Mouse (Mus musculus) Patski (cell line): ENCODE results near the gene Kirrel3. TPM values are rescaled to one million over a fixed set of nuclear protein-coding genes. Genes with fewer than 3 reads are reported as not detected.

Experiments
- ATAC-seq: fragments of 100-300 bp; one replicate; pipeline ENCODE4 v1.8.0; 2021
- CTCF ChIA-PET: fragments of 350-600 bp; sonication (Branson Sonifier 250); formaldehyde crosslinking; loops from one replicate; lab custom pipeline; 2022; ENCODE audit warnings: inconsistent platforms; lab: Charles Lee
- POLR2A ChIA-PET: fragments of 350-600 bp; sonication (Branson Sonifier 250); formaldehyde crosslinking; loops from one replicate; lab custom pipeline; 2022; ENCODE audit warnings: antibody characterized with exemption, inconsistent platforms; lab: Charles Lee
- DNase-seq: peaks from one replicate; pipeline ENCODE4 v3.0.0-alpha.2; 2011; ENCODE audit warnings: low read depth, low spot score
- H3K27me3 ChIP-seq: fragments of 371-371 bp; one replicate; pipeline ENCODE4 v1.5.1; 2021
- CTCF ChIP-seq: fragments of 100-300 bp; IDR thresholded peaks from one replicate; pipeline ENCODE4 v1.5.1; 2021
- in situ Hi-C: fragments of 300-500 bp; cut with MboI; formaldehyde crosslinking; loops from 3 replicates; pipeline ENCODE4 v1.11.1; 2018; ENCODE audit warnings: low pct_unique_long_range_greater_than_20kb, mixed read lengths
- polyA plus RNA-seq: library from polyadenylated mRNA; unstranded; gene quantifications from one replicate; pipeline ENCODE4 v1.2.3, GENCODE M21; 2021

Gene Kirrel3
- polyA plus RNA-seq, 1 experiment from 2014 or later: 3.1 TPM

- no peak for ATAC-seq
- no peak for TF ChIP-seq CTCF
- in situ Hi-C loops: no loop called here
- POLR2A ChIA-PET: no interaction called here
- CTCF ChIA-PET: interaction anchor here (1.3 to 2.6 kb wide), 3 partner anchors 11 to 449 kb away, joined by 3 to 8 read pairs (median 6); no protein-coding TSS in a partner anchor
- no peak for DNase-seq
- H3K27me3 ChIP-seq: no peaks in the 10 kb centered on the region
Observed at GRCm38 (mm10) chr9:34947258-34947657, 461.6 kb downstream of the Kirrel3 start.

- no peaks in the 10 kb centered on the region for H3K27me3 ChIP-seq
- in situ Hi-C loops: no loop called here
- ATAC-seq (no peak), DNase-seq (no peak)
- no peak for TF ChIP-seq CTCF
- ChIA-PET CTCF (interaction anchor here (0.7 to 2.6 kb wide), 3 partner anchors 11 to 61 kb away, joined by 3 to 8 read pairs (median 6); no protein-coding TSS in a partner anchor), POLR2A (no interaction called here)
Observed at GRCm38 (mm10) chr9:34947717-34948116, 462.0 kb downstream of the Kirrel3 start.

DNA sequence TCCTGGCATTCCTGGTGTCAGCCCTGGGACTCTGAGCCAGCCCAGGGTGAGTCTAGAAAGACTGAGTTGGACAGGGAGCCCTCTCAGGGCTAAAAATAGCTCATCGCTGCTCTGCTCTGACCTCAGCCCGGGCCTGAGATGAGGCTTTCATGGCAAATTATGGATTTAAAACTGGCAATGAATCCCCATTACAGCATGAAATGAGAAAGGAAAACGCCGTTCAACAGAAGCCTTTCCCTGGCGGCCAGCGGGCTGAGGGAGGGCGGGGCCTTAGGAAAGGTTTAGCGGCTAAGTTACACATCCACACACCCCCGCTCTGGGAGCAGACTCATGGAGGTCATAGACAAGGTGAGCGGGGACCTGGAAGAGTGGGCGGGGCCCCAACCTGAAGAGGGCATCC lies 467.7 kb downstream of the Kirrel3 start:
- in situ Hi-C loops: no loop called here
- TF ChIP-seq CTCF: no peak
- ATAC-seq: no peak
- no peak for DNase-seq
- H3K27me3 ChIP-seq: no peaks in the 10 kb centered on the region
- ChIA-PET POLR2A (no interaction called here), CTCF (interaction anchor here (1.2 to 1.5 kb wide), 3 partner anchors 15 to 29 kb away, joined by 3 to 5 read pairs (median 4); no protein-coding TSS in a partner anchor)

- POLR2A ChIA-PET: no interaction called here
- in situ Hi-C loops: no loop called here
- CTCF ChIA-PET: interaction anchor here (1.2 to 1.4 kb wide), 2 partner anchors 16 to 19 kb away, joined by 3 to 4 read pairs; no protein-coding TSS in a partner anchor
- no peak for ATAC-seq
- no peaks in the 10 kb centered on the region for H3K27me3 ChIP-seq
- no peak for DNase-seq
- TF ChIP-seq CTCF: peak; percentile 61
Observed at GRCm38 (mm10) chr9:34954212-34954611, 468.5 kb downstream of the Kirrel3 start.

- H3K27me3 ChIP-seq: no peaks in the 10 kb centered on the region
- no peak for ATAC-seq
- CTCF ChIA-PET: interaction anchor here (0.7 kb wide), 1 partner anchor 38 kb away, joined by 3 read pairs; no protein-coding TSS in a partner anchor
- DNase-seq: no peak
- in situ Hi-C loops: no loop called here
- TF ChIP-seq CTCF: no peak
- POLR2A ChIA-PET: no interaction called here
Observed at GRCm38 (mm10) chr9:34956512-34956911, 470.8 kb downstream of the Kirrel3 start.

DNA sequence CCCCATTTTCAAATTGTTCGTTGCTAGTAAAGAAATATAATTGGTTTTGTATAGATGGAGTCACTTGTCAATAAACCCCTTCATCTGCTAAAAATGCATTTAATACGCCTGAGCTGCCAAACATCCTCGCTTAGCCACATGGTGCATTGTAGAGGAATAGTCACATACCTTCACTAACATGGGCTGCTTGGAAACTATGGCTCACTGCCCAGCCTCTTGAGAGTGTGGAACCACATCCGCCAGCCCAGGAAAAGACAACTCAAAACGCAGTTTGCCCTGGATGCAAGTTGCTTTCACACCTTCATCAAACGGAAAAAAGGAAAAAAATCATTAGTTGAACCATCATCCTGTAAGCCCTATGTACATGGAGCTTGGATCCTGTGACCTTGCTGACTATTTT lies 472.0 kb downstream of the Kirrel3 start:
- ChIA-PET CTCF (interaction anchor here (1.8 kb wide), 1 partner anchor 10 kb away, joined by 6 read pairs; no protein-coding TSS in a partner anchor), POLR2A (no interaction called here)
- ATAC-seq: no peak
- no peak for TF ChIP-seq CTCF
- in situ Hi-C loops: no loop called here
- no peaks in the 10 kb centered on the region for H3K27me3 ChIP-seq
- DNase-seq: no peak

DNA sequence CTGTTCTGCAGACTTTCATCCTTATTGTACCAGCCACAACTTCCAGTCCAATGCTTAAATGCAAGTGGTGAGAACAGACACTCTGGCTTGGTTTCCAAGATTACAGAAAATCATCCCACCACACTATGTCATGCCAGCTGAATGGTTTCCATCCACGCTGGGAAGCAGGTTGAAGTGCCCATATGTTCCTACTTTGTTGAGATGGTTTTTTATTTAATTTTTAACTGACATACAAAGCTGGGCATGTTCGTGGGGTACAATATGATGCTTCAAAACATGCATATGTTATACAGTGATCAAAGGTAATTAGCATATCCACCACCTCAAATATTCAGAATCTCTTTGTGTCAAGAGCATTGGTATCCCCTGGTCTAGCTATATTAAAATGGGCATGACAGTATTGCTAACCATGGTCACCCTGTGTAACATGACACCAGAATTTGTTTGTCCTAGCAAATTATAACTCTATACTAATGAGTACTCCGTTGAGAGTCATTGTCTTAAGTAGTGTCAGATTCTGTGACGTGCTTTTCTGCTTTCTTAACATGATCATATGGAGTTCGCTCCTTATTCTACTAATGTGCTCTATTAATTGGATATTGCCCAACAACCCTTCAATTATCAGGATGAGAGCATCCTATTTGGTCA lies 472.6 kb downstream of the Kirrel3 start:
- ATAC-seq (no peak), DNase-seq (no peak)
- POLR2A ChIA-PET: no interaction called here
- no peak for TF ChIP-seq CTCF
- no peaks in the 10 kb centered on the region for H3K27me3 ChIP-seq
- in situ Hi-C loops: no loop called here
- CTCF ChIA-PET: interaction anchor here (1.8 kb wide), 1 partner anchor 11 kb away, joined by 6 read pairs; no protein-coding TSS in a partner anchor

GRCm38 (mm10) chr9:34960736-34961135 lies 475.0 kb downstream of the Kirrel3 start:
- ATAC-seq (no peak), DNase-seq (no peak)
- POLR2A ChIA-PET: no interaction called here
- no peaks in the 10 kb centered on the region for H3K27me3 ChIP-seq
- in situ Hi-C loops: no loop called here
- CTCF ChIA-PET: no interaction called here
- TF ChIP-seq CTCF: no peak

DNA sequence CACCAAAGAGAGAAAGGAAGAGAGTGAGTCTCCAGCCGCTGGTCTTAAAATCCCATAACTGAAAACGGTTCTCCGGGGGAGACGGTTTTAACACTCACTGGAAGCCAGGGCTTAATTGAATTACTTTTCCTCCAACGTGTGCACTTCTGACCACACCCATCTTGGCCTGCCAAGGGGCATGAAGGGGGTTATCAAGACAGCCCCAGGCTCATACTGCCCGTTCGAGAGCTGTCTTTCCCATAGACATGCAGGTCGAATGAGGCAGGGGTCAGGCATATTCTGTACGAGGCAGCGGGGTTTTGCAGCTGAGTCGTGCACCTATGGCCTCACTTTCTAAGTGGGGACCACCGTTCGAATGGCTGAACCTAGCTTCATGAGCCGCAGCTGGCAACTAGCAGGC lies 475.5 kb downstream of the Kirrel3 start:
- ChIA-PET POLR2A (no interaction called here), CTCF (no interaction called here)
- ATAC-seq: no peak
- TF ChIP-seq CTCF: no peak
- in situ Hi-C loops: no loop called here
- no peak for DNase-seq
- no peaks in the 10 kb centered on the region for H3K27me3 ChIP-seq

DNA sequence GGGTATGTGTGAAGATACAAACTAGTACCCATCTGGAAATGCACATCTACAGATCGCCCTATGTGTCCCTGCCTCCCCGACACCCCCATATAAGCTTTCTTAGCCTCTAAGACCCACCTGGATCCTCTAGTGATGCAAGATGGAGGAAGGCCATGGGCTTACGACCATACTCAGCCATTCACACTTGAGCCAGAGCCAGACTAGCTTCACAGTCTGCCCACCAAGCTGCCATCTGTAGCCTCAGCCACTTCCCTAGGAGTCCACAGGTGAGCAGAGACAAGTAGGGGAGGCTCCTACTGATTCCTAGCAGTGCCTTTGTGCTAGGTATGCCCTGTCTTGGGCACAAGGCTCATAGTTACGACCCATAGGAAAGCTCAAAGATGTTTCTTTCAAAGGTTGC lies 476.6 kb downstream of the Kirrel3 start:
- CTCF ChIA-PET: no interaction called here
- ATAC-seq: no peak
- in situ Hi-C loops: no loop called here
- DNase-seq: no peak
- no peaks in the 10 kb centered on the region for H3K27me3 ChIP-seq
- POLR2A ChIA-PET: interaction anchor here (0.6 kb wide), 1 partner anchor 34 kb away, joined by 3 read pairs; no protein-coding TSS in a partner anchor
- no peak for TF ChIP-seq CTCF

DNA sequence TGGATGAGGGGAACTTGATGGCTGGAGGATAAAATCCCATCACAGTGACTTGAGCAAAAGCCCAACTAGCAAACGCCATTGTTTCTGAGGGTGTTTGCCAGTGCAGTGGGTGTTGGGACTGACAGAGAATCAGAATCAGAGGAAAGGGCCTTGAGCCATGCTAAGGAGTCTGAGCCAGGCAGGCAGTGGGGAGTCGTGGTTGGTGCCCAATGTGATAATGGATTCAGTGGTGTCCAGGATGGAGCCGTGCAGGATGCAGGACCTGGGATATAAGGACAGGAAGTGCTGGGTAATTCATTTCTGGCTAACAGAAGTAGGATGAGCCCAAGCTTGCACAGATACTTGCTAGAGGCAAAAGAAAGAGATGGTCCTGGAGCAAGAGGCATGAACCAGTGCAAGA lies 477.9 kb downstream of the Kirrel3 start:
- H3K27me3 ChIP-seq: no peaks in the 10 kb centered on the region
- in situ Hi-C loops: no loop called here
- DNase-seq (no peak), ATAC-seq (no peak)
- TF ChIP-seq CTCF: no peak
- ChIA-PET CTCF (no interaction called here), POLR2A (no interaction called here)
